Mouse (Mus musculus): ENCODE data around the gene Miga2.

GRCm38 (mm10) chr2:30393370-30393656 lies 29.3 kb downstream of the Miga2 start:
- TF ChIP-seq POLR2A (IDR thresholded peaks at IDR 0.05; ENCODE audit: low read depth, low read length) (no peak), CTCF (IDR thresholded peaks at IDR 0.05; ENCODE audit: extremely low read depth, insufficient read depth, insufficient read length, insufficient replicate concordance) (no peak)

Data from spleen, adult 2 months (tissue).